Mouse (Mus musculus) neural tube, embryonic 15.5 days (tissue): ENCODE measurements around the gene Chrd. TPM values are rescaled to one million over a fixed set of nuclear protein-coding genes. Genes with fewer than 3 reads are reported as not detected.
A peak's percentile ranks its signal among the peaks of the same experiment; 100 is the strongest.

Experiments
- ATAC-seq: fragments of 200-750 bp; cut with Nextera tagmentation; 2 replicates; pipeline ENCODE4 v1.8.0; 2017; ENCODE audit warnings: mild to moderate bottlenecking, moderate TSS enrichment, moderate library complexity; ENCODE audit not compliant: low FRiP score
- H3K27ac ChIP-seq: fragments of 300-500 bp; sonication (generic); replicated peaks from 2 replicates; pipeline ENCODE4 v1.5.1; 2015; ENCODE audit warnings: mild to moderate bottlenecking, inconsistent platforms
- H3K27me3 ChIP-seq: fragments of 300-500 bp; sonication (generic); replicated peaks from 2 replicates; pipeline ENCODE4 v1.6.1; 2015; ENCODE audit warnings: inconsistent platforms
- H3K36me3 ChIP-seq: fragments of 300-500 bp; sonication (generic); 2 replicates; pipeline ENCODE4 v1.6.1; 2015; ENCODE audit warnings: inconsistent platforms
- H3K4me1 ChIP-seq: fragments of 300-500 bp; sonication (generic); 2 replicates; pipeline ENCODE4 v1.6.1; 2015; ENCODE audit warnings: inconsistent platforms
- H3K4me2 ChIP-seq: fragments of 300-500 bp; sonication (generic); 2 replicates; pipeline ENCODE4 v1.6.1; 2015; ENCODE audit warnings: inconsistent platforms, mild to moderate bottlenecking, moderate library complexity
- H3K4me3 ChIP-seq: fragments of 300-500 bp; sonication (generic); replicated peaks from 2 replicates; pipeline ENCODE4 v1.5.1; 2015; ENCODE audit warnings: mild to moderate bottlenecking, inconsistent platforms
- H3K9ac ChIP-seq: fragments of 300-500 bp; sonication (generic); replicated peaks from 2 replicates; pipeline ENCODE4 v1.6.1; 2015; ENCODE audit warnings: mild to moderate bottlenecking, inconsistent platforms
- H3K9me3 ChIP-seq: fragments of 300-500 bp; sonication (generic); replicated peaks from 2 replicates; pipeline ENCODE4 v1.6.1; 2016; ENCODE audit warnings: inconsistent platforms
- WGBS: fragments of 180-500 bp; shearing (Covaris S2); methylation state at CpG from one replicate; pipeline ENCODE4 v1.1.7; 2015; ENCODE audit warnings: mixed read lengths; 5-methylcytosine and 5-hydroxymethylcytosine counted together
- polyA plus RNA-seq: library from polyadenylated mRNA; unstranded; fragments of >200 nt; fragmentation: Nextera tagmentation; extraction: Ambion mirVana; gene quantifications from 2 replicates; pipeline ENCODE4 v1.2.1, GENCODE M21; 2015

The Chrd gene
- 6.3 and 7.5 TPM in 2 replicates for polyA plus RNA-seq

GRCm38 (mm10) chr16:20732925-20733730 is at the start of gene Chrd:
TSS of gene Chrd (plus strand) at chr16:20733127.
- H3K4me1 ChIP-seq, result peaks cover 24% of the 10 kb centered on the region
- ATAC-seq, result peak; percentile 77
- H3K9ac ChIP-seq, result peak within 1 kb of the TSS; percentile 75
- peaks cover 17% of the 10 kb centered on the region; the same call in 1 of the 2 replicates for H3K36me3 ChIP-seq
- no peaks in the 10 kb centered on the region for H3K9me3 ChIP-seq
- H3K27me3 ChIP-seq, result peaks cover 19% of the 10 kb centered on the region
- H3K4me2 ChIP-seq, result peak within 1 kb of the TSS; percentile 85
- peak within 1 kb of the TSS; percentile 63 for H3K4me3 ChIP-seq
- H3K27ac ChIP-seq, result peak within 1 kb of the TSS; percentile 78
- 0% methylated on average over 63 of the region's 70 CpGs for WGBS

GRCm38 (mm10) chr16:20690774-20691173 is 42.2 kb upstream of the Chrd start:
- WGBS, result 87% methylated on average over 3 of the region's 3 CpGs
- Histone ChIP-seq H3K27me3 (no peaks in the 10 kb centered on the region), H3K4me2 (no peak overlapping the region), H3K9ac (no peak overlapping the region), H3K9me3 (no peaks in the 10 kb centered on the region), H3K4me3 (no peak overlapping the region), H3K4me1 (peaks cover 33% of the 10 kb centered on the region), H3K27ac (no peak overlapping the region), H3K36me3 (peaks cover 64% of the 10 kb centered on the region)
- no peak for ATAC-seq

GRCm38 (mm10) chr16:20691617-20692016 is 41.3 kb upstream of the Chrd start:
- Histone ChIP-seq H3K9ac (no peak overlapping the region), H3K27me3 (no peaks in the 10 kb centered on the region), H3K27ac (no peak overlapping the region), H3K9me3 (no peaks in the 10 kb centered on the region), H3K4me3 (no peak overlapping the region), H3K4me1 (peaks cover 41% of the 10 kb centered on the region), H3K4me2 (no peak overlapping the region), H3K36me3 (peaks cover 55% of the 10 kb centered on the region)
- 88% methylated on average over 1 of the region's 1 CpGs for WGBS
- no peak for ATAC-seq

DNA sequence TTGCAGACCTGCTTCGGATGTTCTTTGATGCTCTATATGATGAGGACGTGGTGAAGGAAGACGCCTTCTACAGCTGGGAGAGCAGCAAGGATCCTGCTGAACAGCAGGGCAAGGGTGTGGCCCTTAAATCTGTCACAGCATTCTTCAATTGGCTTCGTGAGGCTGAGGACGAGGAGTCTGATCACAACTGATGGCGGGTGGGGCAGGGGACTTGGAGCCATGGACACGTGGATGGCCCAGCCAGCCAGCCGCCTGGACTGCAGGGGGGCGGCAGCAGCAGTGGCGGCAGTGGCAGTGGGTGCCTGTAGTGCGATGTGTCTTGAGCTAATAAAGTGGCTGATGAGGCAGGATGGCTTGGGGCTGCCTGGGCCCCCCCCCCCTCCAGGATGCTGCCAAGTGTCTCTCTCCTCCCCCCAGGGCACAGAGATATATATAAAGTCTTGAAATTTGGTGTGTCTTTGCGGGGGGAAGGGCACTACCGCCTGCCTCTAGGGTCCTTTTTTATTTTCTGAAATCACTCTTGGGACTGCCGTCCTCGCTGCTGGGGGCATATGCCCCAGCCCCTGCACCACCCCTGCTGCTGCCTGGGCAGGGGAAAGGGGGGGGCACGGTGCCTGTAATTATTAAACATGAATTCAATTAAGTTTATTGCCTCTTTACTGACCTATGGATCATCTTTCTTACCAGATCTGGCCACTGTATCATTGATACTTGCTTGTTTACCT is 40.5 kb upstream of the Chrd start:
- Histone ChIP-seq H3K9me3 (no peaks in the 10 kb centered on the region), H3K9ac (peak overlapping the region; percentile 82), H3K36me3 (peaks cover 48% of the 10 kb centered on the region), H3K4me1 (peaks cover 47% of the 10 kb centered on the region), H3K27me3 (no peaks in the 10 kb centered on the region), H3K27ac (peak overlapping the region; percentile 98), H3K4me3 (peak overlapping the region; percentile 71), H3K4me2 (peak overlapping the region; percentile 88)
- 31% methylated on average over 16 of the region's 16 CpGs for WGBS
- ATAC-seq, result no peak

- H3K9ac ChIP-seq, result peak within 1 kb of the TSS; percentile 82
- peak within 1 kb of the TSS; percentile 98 for H3K27ac ChIP-seq
- peak within 1 kb of the TSS; percentile 88 for H3K4me2 ChIP-seq
- peaks cover 40% of the 10 kb centered on the region for H3K36me3 ChIP-seq
- H3K4me1 ChIP-seq, result peaks cover 48% of the 10 kb centered on the region
- peak; percentile 94 for ATAC-seq
- under 1% methylated on average over 37 of the region's 37 CpGs for WGBS
- no peaks in the 10 kb centered on the region for H3K9me3 ChIP-seq
- H3K4me3 ChIP-seq, result peak within 1 kb of the TSS; percentile 71
- no peaks in the 10 kb centered on the region for H3K27me3 ChIP-seq
Measured at GRCm38 (mm10) chr16:20693111-20693701, 39.7 kb upstream of the Chrd start, which contains the start of gene Fam131a. TSS of gene Fam131a (plus strand) at chr16:20693241.

DNA sequence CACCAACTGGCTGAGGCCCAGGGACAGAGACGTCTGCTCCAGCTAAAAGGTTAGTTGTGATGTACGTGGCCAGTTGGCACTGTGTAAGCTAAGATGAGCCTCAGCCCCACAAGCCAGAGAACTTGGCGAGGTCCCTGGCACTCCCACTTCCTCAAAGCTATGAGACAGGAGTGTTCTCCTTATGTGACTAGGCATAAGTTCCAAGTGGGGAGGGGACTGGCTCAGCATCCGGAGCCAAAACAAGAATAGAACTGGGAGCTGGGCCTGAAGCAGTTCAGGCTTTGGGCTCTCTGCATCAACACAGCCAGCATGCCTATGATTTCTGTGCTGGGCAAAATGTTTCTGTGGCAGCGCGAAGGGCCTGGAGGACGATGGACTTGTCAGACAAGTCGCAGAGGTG is 38.1 kb upstream of the Chrd start:
- no peaks in the 10 kb centered on the region for H3K9me3 ChIP-seq
- no peak overlapping the region for H3K9ac ChIP-seq
- peaks cover 37% of the 10 kb centered on the region for H3K36me3 ChIP-seq
- peak overlapping the region; percentile 46; the same call in 1 of the 2 replicates for H3K4me3 ChIP-seq
- peak overlapping the region; percentile 79 for H3K27ac ChIP-seq
- ATAC-seq, result no peak
- no peaks in the 10 kb centered on the region for H3K27me3 ChIP-seq
- H3K4me1 ChIP-seq, result peaks cover 48% of the 10 kb centered on the region
- H3K4me2 ChIP-seq, result peak overlapping the region; percentile 80
- WGBS, result 70% methylated on average over 8 of the region's 8 CpGs

- H3K27ac ChIP-seq, result peak overlapping the region; percentile 79
- peaks cover 53% of the 10 kb centered on the region for H3K4me1 ChIP-seq
- H3K27me3 ChIP-seq, result no peaks in the 10 kb centered on the region
- H3K4me3 ChIP-seq, result peak overlapping the region; percentile 46
- H3K9me3 ChIP-seq, result no peaks in the 10 kb centered on the region
- 1% methylated on average over 45 of the region's 46 CpGs for WGBS
- peak overlapping the region; percentile 64 for H3K9ac ChIP-seq
- peak overlapping the region; percentile 80 for H3K4me2 ChIP-seq
- ATAC-seq, result peak; percentile 75
- peaks cover 33% of the 10 kb centered on the region for H3K36me3 ChIP-seq
Measured at GRCm38 (mm10) chr16:20695622-20696323, 37.2 kb upstream of the Chrd start.

DNA sequence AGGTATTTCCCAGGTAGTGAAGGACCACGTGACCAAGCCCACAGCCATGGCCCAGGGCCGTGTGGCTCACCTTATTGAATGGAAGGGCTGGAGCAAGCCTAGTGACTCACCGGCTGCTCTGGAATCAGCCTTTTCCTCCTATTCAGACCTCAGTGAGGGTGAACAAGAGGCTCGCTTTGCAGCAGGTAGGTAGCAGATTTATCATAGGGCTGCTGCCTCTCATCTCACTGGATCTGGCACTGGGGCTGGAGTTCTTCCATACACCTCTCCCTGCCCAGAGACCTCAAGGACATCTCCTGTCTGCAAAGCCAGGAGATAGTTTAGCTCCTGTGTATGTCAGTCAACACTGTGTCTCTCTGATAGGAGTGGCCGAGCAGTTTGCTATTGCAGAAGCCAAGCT is 33.7 kb upstream of the Chrd start:
- Histone ChIP-seq H3K4me3 (no peak overlapping the region), H3K9ac (no peak overlapping the region), H3K36me3 (peaks cover 31% of the 10 kb centered on the region), H3K27me3 (no peaks in the 10 kb centered on the region), H3K9me3 (no peaks in the 10 kb centered on the region), H3K4me2 (no peak overlapping the region), H3K27ac (no peak overlapping the region), H3K4me1 (peaks cover 53% of the 10 kb centered on the region)
- WGBS, result 86% methylated on average over 5 of the region's 5 CpGs
- no peak for ATAC-seq

DNA sequence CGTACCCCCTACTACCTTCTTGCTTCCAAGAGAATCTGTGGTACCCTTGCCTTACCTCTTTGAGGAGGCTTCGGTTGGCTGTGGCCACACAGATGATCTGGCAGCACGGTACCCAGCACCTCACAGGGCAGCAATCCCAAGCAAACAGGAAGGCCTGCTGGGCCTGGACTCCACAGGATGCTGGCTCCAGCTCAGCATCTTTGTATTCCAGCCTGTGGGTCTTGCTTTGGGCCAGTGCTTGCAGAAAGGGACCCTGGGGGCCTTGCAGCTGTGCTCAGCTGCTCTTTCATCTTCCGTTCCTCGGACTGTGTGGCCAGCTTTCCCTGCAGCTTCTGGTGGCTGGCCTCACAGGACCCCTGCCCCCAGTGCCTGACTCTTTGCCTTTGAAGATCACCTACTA is 32.9 kb upstream of the Chrd start:
- H3K9me3 ChIP-seq, result no peaks in the 10 kb centered on the region
- 37% methylated on average over 5 of the region's 5 CpGs for WGBS
- no peaks in the 10 kb centered on the region for H3K27me3 ChIP-seq
- no peak overlapping the region for H3K9ac ChIP-seq
- peaks cover 45% of the 10 kb centered on the region for H3K4me1 ChIP-seq
- H3K4me3 ChIP-seq, result no peak overlapping the region
- no peak overlapping the region for H3K4me2 ChIP-seq
- no peak overlapping the region for H3K27ac ChIP-seq
- H3K36me3 ChIP-seq, result peaks cover 33% of the 10 kb centered on the region
- no peak for ATAC-seq

DNA sequence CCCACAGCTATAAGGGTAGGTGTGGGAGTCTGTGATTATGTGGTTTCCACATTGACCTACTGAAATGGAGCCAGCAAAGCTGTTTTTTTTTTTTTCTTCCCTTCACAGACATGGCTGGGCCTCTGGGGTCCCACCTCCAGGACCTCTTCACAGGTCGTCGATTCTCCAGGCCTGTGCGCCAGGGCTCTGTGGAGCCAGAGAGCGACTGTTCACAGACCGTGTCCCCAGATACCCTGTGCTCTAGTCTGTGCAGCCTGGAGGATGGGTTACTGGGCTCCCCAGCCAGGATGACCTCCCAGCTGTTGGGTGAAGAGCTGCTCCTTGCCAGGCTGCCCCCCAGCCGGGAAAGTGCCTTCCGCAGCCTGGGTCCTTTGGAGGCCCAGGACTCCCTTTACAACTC is 31.6 kb upstream of the Chrd start:
- Histone ChIP-seq H3K27me3 (no peaks in the 10 kb centered on the region), H3K4me1 (peaks cover 33% of the 10 kb centered on the region), H3K9me3 (no peaks in the 10 kb centered on the region), H3K4me2 (no peak overlapping the region), H3K4me3 (no peak overlapping the region), H3K9ac (no peak overlapping the region), H3K27ac (no peak overlapping the region), H3K36me3 (peaks cover 42% of the 10 kb centered on the region)
- no peak for ATAC-seq
- WGBS, result 43% methylated on average over 7 of the region's 7 CpGs
